Mouse (Mus musculus) lung, postnatal 0 days (tissue): ENCODE data around the gene Gm20458. TPM values are rescaled to one million over a fixed set of nuclear protein-coding genes. Genes with fewer than 3 reads are reported as not detected.

Experiments
- ATAC-seq: fragments of 200-750 bp; cut with Nextera tagmentation; 2 replicates; pipeline ENCODE4 v1.8.0; 2017; ENCODE audit warnings: moderate library complexity
- DNase-seq: peaks from one replicate; pipeline ENCODE4 v3.0.0-alpha.2; 2016; ENCODE audit warnings: low spot score
- H3K27ac ChIP-seq: fragments of 300-500 bp; sonication (generic); 2 replicates; pipeline ENCODE4 v1.5.1; 2014; ENCODE audit warnings: antibody characterized with exemption, mild to moderate bottlenecking, low read length, mixed read lengths
- H3K27me3 ChIP-seq: fragments of 300-500 bp; sonication (generic); replicated peaks from 2 replicates; pipeline ENCODE4 v1.6.1; 2014; ENCODE audit warnings: low read length, mixed read lengths; ENCODE audit not compliant: insufficient read depth
- H3K36me3 ChIP-seq: fragments of 300-500 bp; sonication (generic); 2 replicates; pipeline ENCODE4 v1.6.1; 2014; ENCODE audit warnings: low read length, mixed read lengths; ENCODE audit not compliant: insufficient read depth
- H3K4me1 ChIP-seq: fragments of 300-500 bp; sonication (generic); 2 replicates; pipeline ENCODE4 v1.6.1; 2014; ENCODE audit warnings: antibody characterized with exemption, low read depth, low read length, mixed read lengths; ENCODE audit not compliant: insufficient read depth
- H3K4me2 ChIP-seq: fragments of 300-500 bp; sonication (generic); replicated peaks from 2 replicates; pipeline ENCODE4 v1.6.1; 2014; ENCODE audit warnings: low read depth, mild to moderate bottlenecking, low read length, moderate library complexity, mixed read lengths
- H3K4me3 ChIP-seq: fragments of 300-500 bp; sonication (generic); 2 replicates; pipeline ENCODE4 v1.5.1; 2014; ENCODE audit warnings: low read depth, low read length
- H3K9ac ChIP-seq: fragments of 300-500 bp; sonication (generic); replicated peaks from 2 replicates; pipeline ENCODE4 v1.6.1; 2014; ENCODE audit warnings: low read depth, mild to moderate bottlenecking
- H3K9me3 ChIP-seq: fragments of 300-500 bp; sonication (generic); 2 replicates; pipeline ENCODE4 v1.6.1; 2016; ENCODE audit warnings: low read length, mixed read lengths
- CTCF ChIP-seq: IDR thresholded peaks from 2 replicates; pipeline ENCODE4 v1.5.1; 2016; ENCODE audit warnings: antibody characterized with exemption, mild to moderate bottlenecking
- EP300 ChIP-seq: IDR thresholded peaks from 2 replicates; pipeline ENCODE4 v1.6.1; 2016; ENCODE audit warnings: antibody characterized with exemption, mild to moderate bottlenecking, control low read depth
- WGBS: fragments of 180-500 bp; shearing (Covaris S2); extraction: QIAGEN DNeasy Blood & Tissue Kit; methylation state at CpG from one replicate; pipeline ENCODE4 v1.1.7; 2014; 5-methylcytosine and 5-hydroxymethylcytosine counted together
- polyA plus RNA-seq: library from polyadenylated mRNA; unstranded; fragments of >200 nt; fragmentation: Nextera tagmentation; extraction: Ambion mirVana; gene quantifications from 2 replicates; pipeline ENCODE4 v1.2.1, GENCODE M21; 2015

Gm20458 gene
- 23.5 and 32.9 TPM in 2 replicates for polyA plus RNA-seq

DNA sequence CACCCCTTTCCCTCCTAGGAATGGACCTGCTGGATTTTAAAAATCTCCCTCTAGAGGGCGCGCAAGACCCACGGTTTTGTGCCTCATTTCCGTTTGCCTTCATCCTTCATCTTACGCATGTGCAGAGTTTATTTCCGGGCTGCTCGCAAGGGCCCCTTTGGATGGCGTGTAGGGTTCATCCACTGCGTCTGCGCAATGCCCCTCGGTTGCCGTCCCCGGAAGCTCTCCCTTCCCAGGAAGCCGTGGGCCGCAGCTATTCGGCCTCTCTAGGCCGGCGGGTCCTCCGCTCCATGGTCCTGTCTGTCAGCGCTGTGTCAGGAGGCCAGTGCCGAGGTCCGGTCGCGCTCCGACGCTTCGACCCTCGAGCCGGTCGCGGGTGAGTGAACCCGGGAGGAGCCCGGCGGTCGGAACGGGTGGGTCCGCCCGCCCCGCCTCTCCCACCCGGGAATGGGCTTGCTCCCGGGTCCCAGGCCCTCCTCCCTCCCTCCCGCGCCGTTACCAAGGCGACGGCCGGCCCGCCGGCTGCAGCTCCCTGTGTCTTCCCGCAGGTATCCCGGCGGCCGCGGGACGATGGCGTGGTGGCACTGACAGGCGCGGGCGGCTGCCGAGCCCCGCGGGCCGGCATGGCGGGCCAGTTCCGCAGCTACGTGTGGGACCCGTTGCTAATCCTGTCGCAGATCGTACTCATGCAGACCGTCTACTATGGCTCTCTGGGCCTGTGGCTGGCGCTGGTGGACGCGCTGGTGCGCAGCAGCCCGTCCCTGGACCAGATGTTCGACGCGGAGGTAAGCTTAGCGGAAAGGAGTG, at the start of gene Gm20458:
Gene Gm20458, plus strand, starts transcription at position 223 of the 807 bp plus-strand sequence.
- peak; percentile 99 for DNase-seq
- Histone ChIP-seq H3K4me1 (peaks cover 12% of the 10 kb centered on the region), H3K9me3 (no peaks in the 10 kb centered on the region), H3K4me2 (peak within 1 kb of the TSS; percentile 81), H3K4me3 (peak within 1 kb of the TSS; percentile 90), H3K27me3 (no peaks in the 10 kb centered on the region), H3K9ac (peak within 1 kb of the TSS; percentile 82), H3K36me3 (0 out of 2 replicates have a peak, but pooled peaks cover 16% of the 10 kb centered on the region), H3K27ac (peak within 1 kb of the TSS; percentile 82)
- ATAC-seq = peak; percentile 96
- WGBS = under 1% methylated on average over 66 of the region's 79 CpGs
- TF ChIP-seq CTCF (peak; percentile 82), EP300 (no peak)

DNA sequence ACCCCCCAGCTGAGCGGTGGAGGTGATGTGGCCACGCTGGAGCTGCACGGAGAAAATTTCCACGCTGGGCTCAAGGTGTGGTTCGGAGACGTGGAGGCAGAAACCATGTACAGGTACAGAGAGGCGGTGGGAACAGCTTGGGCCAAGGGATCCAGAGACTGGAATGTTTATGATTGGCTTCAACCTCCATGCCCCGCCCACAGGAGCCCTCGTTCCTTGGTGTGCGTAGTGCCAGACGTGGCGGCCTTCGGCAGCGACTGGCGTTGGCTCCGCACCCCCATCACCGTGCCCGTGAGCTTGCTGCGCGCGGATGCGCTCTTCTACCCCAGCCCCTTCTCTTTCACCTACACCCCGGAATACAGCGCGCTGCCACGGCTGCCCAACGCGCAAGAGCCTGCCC, 46.6 kb upstream of the Gm20458 start:
- no peaks in the 10 kb centered on the region for H3K9me3 ChIP-seq
- DNase-seq (no peak), ATAC-seq (peak; percentile 63)
- peak overlapping the region; percentile 27; the same call in 1 of the 2 replicates for H3K4me2 ChIP-seq
- no peak overlapping the region for H3K9ac ChIP-seq
- H3K36me3 ChIP-seq = no peaks in the 10 kb centered on the region
- no peak overlapping the region for H3K4me3 ChIP-seq
- no peaks in the 10 kb centered on the region for H3K27me3 ChIP-seq
- WGBS = 24% methylated on average over 28 of the region's 28 CpGs
- TF ChIP-seq EP300 (no peak), CTCF (no peak)
- H3K27ac ChIP-seq = no peak overlapping the region
- no peaks in the 10 kb centered on the region for H3K4me1 ChIP-seq

DNA sequence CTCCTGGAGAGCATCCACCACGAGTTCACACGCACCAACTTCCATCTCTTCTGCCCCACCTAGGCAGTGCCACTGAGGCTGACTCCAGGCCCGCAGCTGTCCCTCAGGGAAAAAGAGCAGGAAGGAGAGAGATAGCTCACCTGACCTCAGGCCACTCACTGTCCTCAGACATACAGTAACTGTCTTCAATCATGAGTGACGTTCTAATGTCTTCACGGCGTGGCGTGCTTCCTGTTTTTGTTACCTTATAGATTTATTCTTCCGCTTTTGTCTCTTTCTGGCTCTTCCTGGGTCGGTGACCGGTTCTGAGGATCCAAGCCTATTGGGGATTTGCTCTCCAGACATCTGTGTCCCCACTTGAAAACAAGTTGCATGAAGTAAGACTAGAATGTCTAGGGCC, 46.2 kb upstream of the Gm20458 start:
- no peak overlapping the region for H3K4me3 ChIP-seq
- 52% methylated on average over 10 of the region's 10 CpGs for WGBS

DNA sequence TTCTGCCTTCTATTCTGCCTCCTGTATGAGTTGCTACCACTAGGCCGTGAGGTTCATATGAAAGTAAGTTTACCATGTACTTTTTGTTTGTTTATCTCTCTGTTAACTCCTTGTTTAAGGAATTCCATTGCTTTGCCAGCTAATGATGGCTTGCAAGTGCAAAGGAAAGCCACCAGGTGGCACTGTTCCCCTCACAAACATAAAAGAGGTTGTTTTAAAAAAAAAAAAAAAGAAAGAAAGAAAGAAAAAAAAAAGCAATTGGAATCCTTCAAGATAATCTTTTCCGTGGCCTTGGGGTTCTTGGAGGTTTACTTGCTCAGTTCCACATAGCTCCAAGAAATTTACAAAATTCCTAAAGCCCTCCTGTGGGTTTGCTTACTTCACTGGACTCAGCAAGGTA, 43.6 kb upstream of the Gm20458 start:
- Histone ChIP-seq H3K36me3 (no peaks in the 10 kb centered on the region), H3K9me3 (no peaks in the 10 kb centered on the region), H3K9ac (no peak overlapping the region), H3K27me3 (no peaks in the 10 kb centered on the region), H3K4me1 (no peaks in the 10 kb centered on the region), H3K4me3 (no peak overlapping the region), H3K27ac (no peak overlapping the region), H3K4me2 (no peak overlapping the region)
- WGBS = 3% methylated on average over 2 of the region's 2 CpGs
- TF ChIP-seq CTCF (peak; percentile 79), EP300 (peak; percentile 46; the same call in 1 of the 2 replicates)
- DNase-seq = peak; percentile 86
- ATAC-seq = no peak

More for the DNA sequence above, 46.2 kb upstream of the Gm20458 start:
- H3K4me1 ChIP-seq = no peaks in the 10 kb centered on the region
- ATAC-seq (no peak), DNase-seq (no peak)
- H3K27ac ChIP-seq = no peak overlapping the region
- H3K9me3 ChIP-seq = no peaks in the 10 kb centered on the region
- H3K27me3 ChIP-seq = no peaks in the 10 kb centered on the region
- TF ChIP-seq CTCF = no peak
- no peak for TF ChIP-seq EP300
- no peak overlapping the region for H3K9ac ChIP-seq
- H3K36me3 ChIP-seq = no peaks in the 10 kb centered on the region
- H3K4me2 ChIP-seq = peak overlapping the region; percentile 27; the same call in 1 of the 2 replicates

- TF ChIP-seq EP300 = no peak
- Histone ChIP-seq H3K36me3 (no peaks in the 10 kb centered on the region), H3K4me3 (no peak overlapping the region), H3K27ac (no peak overlapping the region), H3K4me1 (no peaks in the 10 kb centered on the region), H3K4me2 (no peak overlapping the region), H3K27me3 (no peaks in the 10 kb centered on the region), H3K9ac (no peak overlapping the region), H3K9me3 (no peaks in the 10 kb centered on the region)
- 31% methylated on average over 3 of the region's 3 CpGs for WGBS
- no peak for DNase-seq
- ATAC-seq = no peak
These were observed 42.4 kb upstream of the Gm20458 start for GRCm38 (mm10) chr2:164418308-164418875.

GRCm38 (mm10) chr2:164419489-164419888, 41.3 kb upstream of the Gm20458 start:
- ATAC-seq = no peak
- WGBS = 8% methylated on average over 3 of the region's 3 CpGs
- no peak for DNase-seq
- H3K4me3 ChIP-seq = no peak overlapping the region
- H3K9me3 ChIP-seq = no peaks in the 10 kb centered on the region
- H3K4me1 ChIP-seq = no peaks in the 10 kb centered on the region
- no peak overlapping the region for H3K27ac ChIP-seq
- no peak for TF ChIP-seq EP300
- TF ChIP-seq CTCF = no peak
- no peaks in the 10 kb centered on the region for H3K27me3 ChIP-seq
- no peak overlapping the region for H3K9ac ChIP-seq
- no peak overlapping the region for H3K4me2 ChIP-seq
- H3K36me3 ChIP-seq = peaks cover 2% of the 10 kb centered on the region; the same call in 1 of the 2 replicates
